Mouse (Mus musculus) neural tube, embryonic 12.5 days (tissue): Measurements from ENCODE around the gene Rbbp5. TPM values are rescaled to one million over a fixed set of nuclear protein-coding genes. Genes with fewer than 3 reads are reported as not detected.

Experiments
- ATAC-seq: fragments of 200-750 bp; cut with Nextera tagmentation; 2 replicates; pipeline ENCODE4 v1.8.0; 2017; ENCODE audit warnings: low read depth, mild to moderate bottlenecking, moderate TSS enrichment, moderate library complexity; ENCODE audit not compliant: low FRiP score
- H3K27ac ChIP-seq: fragments of 300-500 bp; sonication (generic); 2 replicates; pipeline ENCODE4 v1.5.1; 2016
- H3K27me3 ChIP-seq: fragments of 300-500 bp; sonication (generic); replicated peaks from 2 replicates; pipeline ENCODE4 v1.6.1; 2016; ENCODE audit warnings: mild to moderate bottlenecking
- H3K36me3 ChIP-seq: fragments of 300-500 bp; sonication (generic); 2 replicates; pipeline ENCODE4 v1.6.1; 2016; ENCODE audit warnings: mild to moderate bottlenecking
- H3K4me1 ChIP-seq: fragments of 300-500 bp; sonication (generic); 2 replicates; pipeline ENCODE4 v1.6.1; 2016
- H3K4me2 ChIP-seq: fragments of 300-500 bp; sonication (generic); replicated peaks from 2 replicates; pipeline ENCODE4 v1.6.1; 2016; ENCODE audit warnings: mild to moderate bottlenecking
- H3K4me3 ChIP-seq: fragments of 300-500 bp; sonication (generic); 2 replicates; pipeline ENCODE4 v1.5.1; 2016
- H3K9ac ChIP-seq: fragments of 300-500 bp; sonication (generic); 2 replicates; pipeline ENCODE4 v1.6.1; 2016; ENCODE audit warnings: mild to moderate bottlenecking
- H3K9me3 ChIP-seq: fragments of 300-500 bp; sonication (generic); 2 replicates; pipeline ENCODE4 v1.6.1; 2016; ENCODE audit warnings: mild to moderate bottlenecking
- WGBS: fragments of 180-500 bp; shearing (Covaris S2); methylation state at CpG from one replicate; pipeline ENCODE4 v1.1.7; 2016; 5-methylcytosine and 5-hydroxymethylcytosine counted together
- polyA plus RNA-seq: library from polyadenylated mRNA; unstranded; fragments of >200 nt; fragmentation: Nextera tagmentation; extraction: Ambion mirVana; gene quantifications from 2 replicates; pipeline ENCODE4 v1.2.1, GENCODE M21; 2016

Gene Rbbp5
- polyA plus RNA-seq, 1 experiment from 2014 or later, result 53.8 TPM

- Histone ChIP-seq H3K9me3 (no peaks in the 10 kb centered on the region), H3K27me3 (no peaks in the 10 kb centered on the region), H3K9ac (no peak within 1 kb of the TSS), H3K4me3 (no peak within 1 kb of the TSS), H3K4me2 (no peak within 1 kb of the TSS), H3K4me1 (no peaks in the 10 kb centered on the region), H3K27ac (no peak within 1 kb of the TSS), H3K36me3 (peaks cover 62% of the 10 kb centered on the region)
- ATAC-seq, result no peak
- 84% methylated on average over 7 of the region's 7 CpGs for WGBS
These were observed 28.9 kb downstream of the Rbbp5 start, which contains the start of gene Tmem81 for GRCm38 (mm10) chr1:132506058-132506457. Gene Tmem81, plus strand, starts transcription at chr1:132506230.

- Histone ChIP-seq H3K27ac (no peak overlapping the region), H3K36me3 (peaks cover 56% of the 10 kb centered on the region), H3K4me3 (no peak overlapping the region), H3K27me3 (no peaks in the 10 kb centered on the region), H3K4me2 (no peak overlapping the region), H3K9ac (no peak overlapping the region), H3K4me1 (no peaks in the 10 kb centered on the region), H3K9me3 (no peaks in the 10 kb centered on the region)
- ATAC-seq, result no peak
- WGBS, result 95% methylated on average over 7 of the region's 7 CpGs
These were observed 29.5 kb downstream of the Rbbp5 start for GRCm38 (mm10) chr1:132506656-132507055.

GRCm38 (mm10) chr1:132509771-132510170, 32.6 kb downstream of the Rbbp5 start:
- Histone ChIP-seq H3K4me3 (no peak overlapping the region), H3K4me2 (no peak overlapping the region), H3K27ac (no peak overlapping the region), H3K36me3 (peaks cover 33% of the 10 kb centered on the region), H3K4me1 (no peaks in the 10 kb centered on the region; the same call in 1 of the 2 replicates), H3K27me3 (no peaks in the 10 kb centered on the region), H3K9ac (no peak overlapping the region), H3K9me3 (no peaks in the 10 kb centered on the region)
- WGBS, result 87% methylated on average over 5 of the region's 5 CpGs
- no peak for ATAC-seq

DNA sequence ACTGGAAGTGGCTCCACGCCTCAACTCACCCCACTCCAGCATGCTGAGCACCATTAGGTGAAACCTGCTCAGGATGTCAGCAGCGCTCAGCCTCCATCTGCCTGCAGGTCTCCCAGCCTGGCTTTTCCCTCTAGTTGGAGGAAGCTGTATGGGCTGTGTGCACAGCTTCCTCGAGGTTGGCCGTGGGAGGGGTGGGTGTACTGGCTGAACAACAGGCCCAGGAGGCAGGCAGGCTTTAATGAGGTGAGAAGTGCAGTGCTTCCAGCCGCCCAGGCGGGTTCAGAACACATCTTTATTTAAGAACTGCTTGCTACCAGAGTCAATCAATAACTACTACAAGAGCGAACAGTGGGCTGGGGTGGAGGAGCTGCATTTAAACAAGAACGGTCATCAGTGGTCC, 34.4 kb downstream of the Rbbp5 start:
- 0 out of 2 replicates have a peak, but pooled peaks have one; percentile 27 for ATAC-seq
- Histone ChIP-seq H3K4me1 (no peaks in the 10 kb centered on the region; the same call in 1 of the 2 replicates), H3K9ac (no peak overlapping the region), H3K4me3 (no peak overlapping the region), H3K27me3 (no peaks in the 10 kb centered on the region), H3K4me2 (no peak overlapping the region), H3K27ac (no peak overlapping the region), H3K36me3 (peaks cover 29% of the 10 kb centered on the region), H3K9me3 (no peaks in the 10 kb centered on the region)
- 47% methylated on average over 8 of the region's 8 CpGs for WGBS

GRCm38 (mm10) chr1:132512106-132512505, 34.9 kb downstream of the Rbbp5 start:
- Histone ChIP-seq H3K4me1 (no peaks in the 10 kb centered on the region; the same call in 1 of the 2 replicates), H3K27ac (no peak overlapping the region), H3K4me2 (no peak overlapping the region), H3K4me3 (no peak overlapping the region), H3K9me3 (no peaks in the 10 kb centered on the region), H3K9ac (no peak overlapping the region), H3K27me3 (no peaks in the 10 kb centered on the region), H3K36me3 (peaks cover 27% of the 10 kb centered on the region)
- 78% methylated on average over 8 of the region's 8 CpGs for WGBS
- no peak for ATAC-seq

DNA sequence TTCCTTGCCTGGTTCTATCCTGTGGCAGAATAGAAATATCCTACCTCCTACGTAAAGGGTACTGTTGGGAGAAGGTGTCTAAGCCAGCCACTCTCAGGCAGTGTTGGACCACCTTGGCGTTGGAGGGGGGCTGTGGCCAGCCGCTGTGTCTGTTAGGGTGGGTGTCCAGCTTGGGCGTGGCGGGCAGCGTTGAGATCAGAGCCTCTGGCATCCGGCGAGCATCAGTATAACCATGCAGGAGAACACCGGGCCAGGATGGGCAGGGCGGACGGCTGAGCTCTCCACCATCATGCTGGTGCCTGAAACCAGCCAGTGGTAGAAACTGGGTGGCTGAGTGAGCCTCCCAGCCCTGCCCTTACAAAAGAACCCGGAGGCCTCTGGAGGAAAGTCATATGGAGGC, 38.2 kb downstream of the Rbbp5 start:
- H3K9me3 ChIP-seq, result no peaks in the 10 kb centered on the region
- H3K36me3 ChIP-seq, result peaks cover 30% of the 10 kb centered on the region
- H3K4me3 ChIP-seq, result no peak overlapping the region
- ATAC-seq, result no peak
- 94% methylated on average over 12 of the region's 12 CpGs for WGBS
- no peak overlapping the region for H3K4me2 ChIP-seq
- H3K27me3 ChIP-seq, result no peaks in the 10 kb centered on the region
- no peak overlapping the region for H3K9ac ChIP-seq
- no peaks in the 10 kb centered on the region; the same call in 1 of the 2 replicates for H3K4me1 ChIP-seq
- no peak overlapping the region for H3K27ac ChIP-seq

- 93% methylated on average over 11 of the region's 11 CpGs for WGBS
- ATAC-seq, result no peak
- Histone ChIP-seq H3K36me3 (peaks cover 40% of the 10 kb centered on the region), H3K27ac (no peak overlapping the region), H3K4me1 (no peaks in the 10 kb centered on the region; the same call in 1 of the 2 replicates), H3K27me3 (no peaks in the 10 kb centered on the region), H3K9ac (no peak overlapping the region), H3K9me3 (no peaks in the 10 kb centered on the region), H3K4me3 (no peak overlapping the region), H3K4me2 (no peak overlapping the region)
These were observed 39.6 kb downstream of the Rbbp5 start for GRCm38 (mm10) chr1:132516776-132517175.

- no peak overlapping the region for H3K27ac ChIP-seq
- no peak for ATAC-seq
- H3K9me3 ChIP-seq, result no peaks in the 10 kb centered on the region
- no peaks in the 10 kb centered on the region for H3K27me3 ChIP-seq
- H3K36me3 ChIP-seq, result peaks cover 58% of the 10 kb centered on the region
- H3K4me1 ChIP-seq, result no peaks in the 10 kb centered on the region
- no peak overlapping the region for H3K4me3 ChIP-seq
- H3K9ac ChIP-seq, result no peak overlapping the region
- no peak overlapping the region for H3K4me2 ChIP-seq
- 88% methylated on average over 18 of the region's 18 CpGs for WGBS
These were observed 41.5 kb downstream of the Rbbp5 start for GRCm38 (mm10) chr1:132518621-132519020.

DNA sequence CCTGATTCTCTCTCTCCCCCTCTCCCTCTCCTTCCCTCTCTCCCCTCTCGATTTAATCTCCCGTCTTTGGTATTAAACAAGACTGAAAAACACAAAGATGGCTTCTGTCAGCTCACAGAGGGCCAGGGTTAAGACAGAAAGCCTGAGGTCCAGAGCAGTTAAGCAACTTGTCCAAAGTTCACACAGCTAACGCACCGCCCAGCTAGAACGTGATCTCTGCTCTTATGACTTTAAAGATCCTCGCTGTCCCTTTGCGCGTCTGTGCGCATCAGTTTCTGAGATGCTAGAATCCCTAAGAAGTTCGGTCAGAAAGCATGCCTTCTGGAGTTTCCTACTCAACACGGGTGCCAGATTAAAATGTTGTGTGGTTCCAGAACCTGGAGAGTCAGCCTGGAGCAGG, 42.6 kb downstream of the Rbbp5 start:
- H3K9ac ChIP-seq, result no peak overlapping the region
- no peak for ATAC-seq
- peaks cover 56% of the 10 kb centered on the region for H3K36me3 ChIP-seq
- H3K27ac ChIP-seq, result no peak overlapping the region
- no peaks in the 10 kb centered on the region for H3K9me3 ChIP-seq
- H3K4me3 ChIP-seq, result no peak overlapping the region
- 94% methylated on average over 11 of the region's 11 CpGs for WGBS
- no peak overlapping the region for H3K4me2 ChIP-seq
- H3K27me3 ChIP-seq, result no peaks in the 10 kb centered on the region
- H3K4me1 ChIP-seq, result no peaks in the 10 kb centered on the region

DNA sequence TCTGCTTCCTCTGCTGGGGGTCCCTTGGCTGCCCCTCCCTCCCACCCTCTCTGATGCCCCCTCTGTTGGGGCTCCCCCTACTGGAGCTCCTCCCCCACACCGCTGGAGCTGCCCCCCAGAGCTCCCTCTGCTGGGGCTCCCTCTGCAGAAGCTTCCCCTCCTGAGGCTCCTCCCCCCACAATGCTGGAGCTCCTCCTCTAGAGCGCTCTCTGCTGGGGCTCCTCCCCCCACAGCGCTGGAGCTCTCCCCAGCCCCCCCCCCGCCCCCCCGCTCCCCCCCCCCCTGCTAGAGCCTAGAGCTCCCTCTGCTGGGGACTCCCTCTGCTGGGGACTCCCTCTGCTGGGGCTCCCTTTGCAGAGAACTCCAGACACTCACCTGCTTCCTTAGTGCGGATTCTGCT, 43.6 kb downstream of the Rbbp5 start:
- Histone ChIP-seq H3K27me3 (no peaks in the 10 kb centered on the region), H3K9ac (no peak overlapping the region), H3K36me3 (peaks cover 52% of the 10 kb centered on the region), H3K9me3 (no peaks in the 10 kb centered on the region), H3K4me2 (no peak overlapping the region), H3K4me3 (no peak overlapping the region), H3K4me1 (no peaks in the 10 kb centered on the region), H3K27ac (no peak overlapping the region)
- ATAC-seq, result no peak
- WGBS, result 32% methylated on average over 2 of the region's 6 CpGs

DNA sequence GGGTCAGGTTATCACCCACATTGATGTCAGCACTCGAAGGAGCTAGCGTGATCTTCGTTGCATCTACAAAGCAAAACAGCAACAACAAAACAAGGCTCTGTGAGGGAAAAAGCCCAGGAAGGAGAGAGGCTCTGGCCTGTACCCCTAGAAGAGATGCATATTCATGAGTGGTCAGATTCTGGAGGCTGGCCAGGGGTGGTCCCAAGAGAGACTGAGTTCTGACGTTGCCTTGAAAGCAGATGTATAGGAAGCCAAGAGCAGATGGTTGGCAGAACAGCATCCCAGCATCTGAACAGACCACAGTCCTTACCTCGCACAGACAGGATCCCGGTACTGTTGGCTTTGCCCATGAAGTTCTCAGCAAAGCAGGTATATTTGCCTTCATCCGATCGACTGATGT, 45.9 kb downstream of the Rbbp5 start:
- ATAC-seq, result no peak
- no peak overlapping the region for H3K4me2 ChIP-seq
- H3K9me3 ChIP-seq, result no peaks in the 10 kb centered on the region
- H3K36me3 ChIP-seq, result peaks cover 50% of the 10 kb centered on the region
- H3K27me3 ChIP-seq, result no peaks in the 10 kb centered on the region
- no peak overlapping the region for H3K27ac ChIP-seq
- WGBS, result 78% methylated on average over 8 of the region's 8 CpGs
- H3K4me3 ChIP-seq, result no peak overlapping the region
- H3K4me1 ChIP-seq, result peaks cover 10% of the 10 kb centered on the region; the same call in 1 of the 2 replicates
- H3K9ac ChIP-seq, result no peak overlapping the region

- H3K4me1 ChIP-seq, result peaks cover 10% of the 10 kb centered on the region; the same call in 1 of the 2 replicates
- peaks cover 48% of the 10 kb centered on the region for H3K36me3 ChIP-seq
- H3K27ac ChIP-seq, result no peak overlapping the region
- 34% methylated on average over 4 of the region's 4 CpGs for WGBS
- no peak overlapping the region for H3K4me2 ChIP-seq
- no peak overlapping the region for H3K9ac ChIP-seq
- no peaks in the 10 kb centered on the region for H3K9me3 ChIP-seq
- no peak overlapping the region for H3K4me3 ChIP-seq
- no peak for ATAC-seq
- no peaks in the 10 kb centered on the region for H3K27me3 ChIP-seq
These were observed 46.8 kb downstream of the Rbbp5 start for GRCm38 (mm10) chr1:132523920-132524319.

DNA sequence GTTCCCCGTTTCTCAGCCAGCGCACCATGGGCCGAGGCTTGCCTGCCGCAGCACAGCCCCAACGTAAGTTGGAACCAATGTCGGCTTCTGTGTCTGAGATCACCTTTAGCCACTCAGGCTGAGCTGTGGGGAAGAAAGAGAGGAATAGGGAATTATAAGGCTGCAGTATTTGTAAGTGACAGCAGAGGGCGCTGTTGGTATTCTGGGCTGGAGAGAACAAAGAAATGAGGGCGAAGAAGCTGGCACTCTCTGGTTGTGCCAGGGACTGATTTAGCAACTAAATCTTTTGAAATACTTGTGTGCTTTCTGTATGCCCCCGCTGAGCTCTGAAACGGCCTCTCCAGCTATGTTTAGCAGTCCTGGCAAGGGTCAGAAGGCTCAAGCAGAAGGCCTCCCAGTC, 48.7 kb downstream of the Rbbp5 start:
- Histone ChIP-seq H3K27me3 (no peaks in the 10 kb centered on the region), H3K4me1 (peaks cover 21% of the 10 kb centered on the region), H3K9me3 (no peaks in the 10 kb centered on the region), H3K4me3 (no peak overlapping the region), H3K4me2 (0 out of 2 replicates have a peak overlapping the region, but pooled peaks have one; percentile 12), H3K36me3 (peaks cover 40% of the 10 kb centered on the region), H3K9ac (peak overlapping the region; percentile 43; the same call in 1 of the 2 replicates), H3K27ac (no peak overlapping the region)
- ATAC-seq, result peak; percentile 26
- WGBS, result 4% methylated on average over 10 of the region's 10 CpGs
